Mouse (Mus musculus) MEL (cell line): ENCODE results near the gene Cebpz.
A peak's percentile ranks its signal among the peaks of the same experiment; 100 is the strongest.

Experiments used
- CHD2 ChIP-seq: IDR thresholded peaks from 2 replicates; pipeline ENCODE4 v1.6.1; 2011; ENCODE audit warnings: low read length, improper control_type of control experiment
- CTCF ChIP-seq, 3 experiments: IDR thresholded peaks in 2 of 3; conservative IDR thresholded peaks in 1 of 3; 2 replicates each; pipeline ENCODE4 v1.5.1; 2011 to 2012; ENCODE audit warnings: low read length in 3 of 3, low read depth in 2 of 3, mild to moderate bottlenecking in 2 of 3, improper control_type of control experiment in 1 of 3, inconsistent platforms in 1 of 3, mixed read lengths in 1 of 3, moderate library complexity in 1 of 3; ENCODE audit not compliant: control insufficient read depth in 1 of 3, insufficient read depth in 1 of 3, poor library complexity in 1 of 3, severe bottlenecking in 1 of 3
- EP300 ChIP-seq, 2 experiments: IDR thresholded peaks; 2 replicates each; pipeline ENCODE4 v1.6.1; 2011; ENCODE audit warnings: improper control_type of control experiment in 2 of 2, low read length in 2 of 2, low read depth in 1 of 2, mild to moderate bottlenecking in 1 of 2
- GABPA ChIP-seq: IDR thresholded peaks from 2 replicates; pipeline ENCODE4 v1.6.1; 2012; ENCODE audit warnings: low read depth, mild to moderate bottlenecking, inconsistent platforms, low read length, improper control_type of control experiment, moderate library complexity
- HCFC1 ChIP-seq: IDR thresholded peaks from 2 replicates; pipeline ENCODE4 v1.6.1; 2012; ENCODE audit warnings: low read depth, mild to moderate bottlenecking, inconsistent platforms, low read length, improper control_type of control experiment, moderate library complexity
- JUND ChIP-seq: IDR thresholded peaks from 2 replicates; pipeline ENCODE4 v1.6.1; 2011; ENCODE audit warnings: low read depth, mild to moderate bottlenecking, improper control_type of control experiment, low read length
- MAZ ChIP-seq: IDR thresholded peaks from 2 replicates; pipeline ENCODE4 v1.6.1; 2012; ENCODE audit warnings: low read depth, mild to moderate bottlenecking, inconsistent platforms, low read length, improper control_type of control experiment
- POLR2A ChIP-seq, 2 experiments: IDR thresholded peaks; 2 replicates each; pipeline ENCODE4 v1.6.1; 2011 to 2012; ENCODE audit warnings: low read length in 2 of 2, mild to moderate bottlenecking in 2 of 2, control low read depth in 1 of 2, improper control_type of control experiment in 1 of 2, low read depth in 1 of 2, moderate library complexity in 1 of 2; ENCODE audit not compliant: control insufficient read depth in 1 of 2, insufficient read depth in 1 of 2, poor library complexity in 1 of 2
- RAD21 ChIP-seq: IDR thresholded peaks from 2 replicates; pipeline ENCODE4 v1.6.1; 2011; ENCODE audit warnings: mild to moderate bottlenecking, low read depth, low read length, improper control_type of control experiment
- RCOR1 ChIP-seq: IDR thresholded peaks from 2 replicates; pipeline ENCODE4 v1.6.1; 2012; ENCODE audit warnings: low read depth, mild to moderate bottlenecking, inconsistent platforms, low read length, improper control_type of control experiment
- TAL1 ChIP-seq: IDR thresholded peaks from 2 replicates; pipeline ENCODE4 v1.6.1; 2012; ENCODE audit warnings: mild to moderate bottlenecking, inconsistent platforms, low read length, moderate library complexity, mixed read lengths
- TBP ChIP-seq: IDR thresholded peaks from 2 replicates; pipeline ENCODE4 v1.8.0; 2011; ENCODE audit warnings: low read depth, low read length, improper control_type of control experiment
- TCF12 ChIP-seq: IDR thresholded peaks from 2 replicates; pipeline ENCODE4 v1.6.1; 2014; ENCODE audit warnings: low read depth, mild to moderate bottlenecking, inconsistent platforms, low read length, improper control_type of control experiment, moderate library complexity
- ZMIZ1 ChIP-seq: IDR thresholded peaks from 2 replicates; pipeline ENCODE4 v1.6.1; 2012; ENCODE audit warnings: low read depth, mild to moderate bottlenecking, inconsistent platforms, low read length, improper control_type of control experiment, moderate library complexity

DNA sequence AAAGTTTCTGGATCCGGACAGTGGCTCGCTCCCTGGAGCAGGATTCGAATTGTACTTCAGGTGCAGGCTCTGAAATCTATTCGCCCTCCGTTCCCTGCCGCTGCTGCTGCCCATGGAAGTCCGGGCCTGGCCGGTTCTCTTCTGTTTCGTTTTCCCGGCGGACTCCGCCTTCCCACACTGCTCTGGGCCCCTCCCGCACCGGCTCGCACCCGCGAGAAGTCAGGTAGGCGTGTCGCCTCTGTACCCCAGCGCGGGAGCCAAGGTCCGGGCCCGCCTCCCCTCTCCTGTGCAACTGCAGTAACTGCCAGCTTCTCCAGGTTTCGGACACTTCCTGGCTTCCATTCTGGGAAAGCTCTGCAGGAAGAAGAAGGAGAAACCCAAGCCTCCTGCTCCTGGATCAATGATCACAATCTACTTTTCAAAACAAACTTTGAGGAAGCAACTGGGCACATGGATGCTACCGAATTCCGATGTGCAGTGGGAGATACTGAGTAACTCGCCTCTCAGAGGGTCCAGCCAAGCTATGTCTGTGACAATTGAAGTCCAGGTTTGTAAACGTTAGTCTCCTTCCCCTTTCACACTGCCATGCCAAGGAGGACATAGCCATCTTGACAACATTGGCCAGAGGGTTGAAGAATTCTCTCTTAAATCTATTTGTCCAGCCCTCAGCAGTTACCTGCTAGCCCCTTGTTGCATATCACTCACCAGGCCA is 54.3 kb downstream of the Cebpz start, which contains the start of gene Eif2ak2:
- TF ChIP-seq CTCF (IDR thresholded peaks at IDR 0.05 in 2 of 3, conservative IDR thresholded peaks at IDR 0.05 in 1 of 3; ENCODE audit: control insufficient read depth in 1 of 3, insufficient read depth in 1 of 3, low read depth in 2 of 3, low read length in 3 of 3, poor library complexity in 1 of 3, severe bottlenecking in 1 of 3) (no peak), EP300 (IDR thresholded peaks at IDR 0.05; ENCODE audit: low read depth in 1 of 2, low read length in 2 of 2) (no peak), RAD21 (no peak), JUND (no peak), TAL1 (no peak), CHD2 (peak; percentile 83), ZMIZ1 (no peak; the same call in 1 of the 2 replicates), TCF12 (peak; percentile 47), MAZ (peak; percentile 68; the same call in 1 of the 2 replicates), GABPA (no peak), HCFC1 (peak; percentile 74), POLR2A (IDR thresholded peaks at IDR 0.05; ENCODE audit: control insufficient read depth in 1 of 2, insufficient read depth in 1 of 2, low read depth in 1 of 2, low read length in 2 of 2, poor library complexity in 1 of 2) (peak; percentile 83), RCOR1 (no peak), TBP (0 out of 2 replicates have a peak, but pooled peaks have one; percentile 14)
